Mouse (Mus musculus) liver, postnatal 0 days (tissue): ENCODE data around the gene Plxna2. TPM values are rescaled to one million over a fixed set of nuclear protein-coding genes. Genes with fewer than 3 reads are reported as not detected.

Source experiments
- ATAC-seq: fragments of 200-750 bp; cut with Nextera tagmentation; 2 replicates; pipeline ENCODE4 v1.8.0; 2017; ENCODE audit warnings: mild to moderate bottlenecking, moderate library complexity
- DNase-seq: peaks from one replicate; pipeline ENCODE4 v3.0.0-alpha.2; 2016
- H3K27ac ChIP-seq: fragments of 300-500 bp; sonication (generic); 2 replicates; pipeline ENCODE4 v1.5.1; 2014; ENCODE audit warnings: antibody characterized with exemption, moderate library complexity, mild to moderate bottlenecking, low read depth
- H3K27me3 ChIP-seq: fragments of 300-500 bp; sonication (generic); 2 replicates; pipeline ENCODE4 v1.6.1; 2014; ENCODE audit warnings: low read length, control low read depth, mixed read lengths; ENCODE audit not compliant: insufficient read depth
- H3K36me3 ChIP-seq: fragments of 300-500 bp; sonication (generic); replicated peaks from 2 replicates; pipeline ENCODE4 v1.6.1; 2014; ENCODE audit warnings: mild to moderate bottlenecking, control low read depth, low read length, moderate library complexity, mixed read lengths; ENCODE audit not compliant: insufficient read depth
- H3K4me1 ChIP-seq: fragments of 300-500 bp; sonication (generic); 2 replicates; pipeline ENCODE4 v1.6.1; 2014; ENCODE audit warnings: antibody characterized with exemption, mild to moderate bottlenecking, control low read depth; ENCODE audit not compliant: insufficient read depth
- H3K4me2 ChIP-seq: fragments of 300-500 bp; sonication (generic); 2 replicates; pipeline ENCODE4 v1.6.1; 2014; ENCODE audit warnings: low read depth, mild to moderate bottlenecking, low read length, moderate library complexity, mixed read lengths
- H3K4me3 ChIP-seq: fragments of 300-500 bp; sonication (generic); 2 replicates; pipeline ENCODE4 v1.5.1; 2014; ENCODE audit warnings: low read depth, low read length
- H3K9ac ChIP-seq: fragments of 300-500 bp; sonication (generic); replicated peaks from 2 replicates; pipeline ENCODE4 v1.6.1; 2014; ENCODE audit warnings: mild to moderate bottlenecking, moderate library complexity
- H3K9me3 ChIP-seq: fragments of 300-500 bp; sonication (generic); 2 replicates; pipeline ENCODE4 v1.6.1; 2016; ENCODE audit warnings: mild to moderate bottlenecking, control low read depth, low read length, mixed read lengths
- CTCF ChIP-seq: sonication (generic); IDR thresholded peaks from 2 replicates; pipeline ENCODE4 v1.5.1; 2016; ENCODE audit warnings: antibody characterized with exemption, low read depth
- EP300 ChIP-seq: IDR thresholded peaks from 2 replicates; pipeline ENCODE4 v1.6.1; 2016; ENCODE audit warnings: antibody characterized with exemption, low read depth, mild to moderate bottlenecking
- whole genome bisulfite sequencing: fragments of 180-500 bp; shearing (Covaris S2); extraction: QIAGEN DNeasy Blood & Tissue Kit; methylation state at CpG from one replicate; pipeline ENCODE4 v1.1.7; 2014; ENCODE audit not compliant: insufficient replicate concordance; 5-methylcytosine and 5-hydroxymethylcytosine counted together
- polyA plus RNA-seq: library from polyadenylated mRNA; unstranded; fragments of >200 nt; fragmentation: Nextera tagmentation; extraction: Ambion mirVana; gene quantifications from 2 replicates; pipeline ENCODE4 v1.2.1, GENCODE M21; 2015

The Plxna2 gene
- polyA plus RNA-seq, 1 experiment from 2014 or later = 2.3 TPM

DNA sequence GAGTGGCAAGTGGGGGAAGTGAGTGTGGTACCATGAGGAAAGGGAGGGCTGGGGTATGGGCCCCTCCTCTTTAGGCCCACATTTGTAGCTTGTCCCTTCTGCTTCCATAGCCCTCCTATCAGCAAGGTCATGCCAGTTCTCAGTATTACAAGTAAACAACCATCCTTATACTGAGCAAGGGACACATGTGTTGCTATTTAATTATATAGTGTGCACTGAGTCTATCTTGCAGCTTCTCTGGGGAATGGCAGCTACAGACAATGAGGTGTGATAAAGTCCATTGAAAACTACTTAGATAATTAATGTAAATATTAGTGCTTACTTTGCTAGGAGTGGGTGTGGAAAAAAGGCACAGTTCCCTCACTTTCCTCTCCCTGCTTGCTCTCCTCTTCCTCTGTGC lies 75.0 kb downstream of the Plxna2 start:
- Histone ChIP-seq H3K36me3 (no peaks in the 10 kb centered on the region), H3K27me3 (no peaks in the 10 kb centered on the region), H3K9ac (no peak overlapping the region), H3K27ac (no peak overlapping the region), H3K4me3 (no peak overlapping the region), H3K4me2 (no peak overlapping the region), H3K9me3 (no peaks in the 10 kb centered on the region), H3K4me1 (peaks cover 3% of the 10 kb centered on the region; the same call in 1 of the 2 replicates)
- DNase-seq (no peak), ATAC-seq (no peak)
- TF ChIP-seq EP300 (no peak), CTCF (no peak)

GRCm38 (mm10) chr1:194693488-194693887 lies 75.5 kb downstream of the Plxna2 start:
- Histone ChIP-seq H3K9me3 (no peaks in the 10 kb centered on the region), H3K4me1 (peaks cover 3% of the 10 kb centered on the region; the same call in 1 of the 2 replicates), H3K27ac (no peak overlapping the region), H3K4me2 (no peak overlapping the region), H3K36me3 (no peaks in the 10 kb centered on the region), H3K9ac (no peak overlapping the region), H3K27me3 (no peaks in the 10 kb centered on the region), H3K4me3 (no peak overlapping the region)
- TF ChIP-seq EP300 (no peak), CTCF (no peak)
- WGBS = 77% methylated on average over 2 of the region's 2 CpGs
- no peak for ATAC-seq
- no peak for DNase-seq

DNA sequence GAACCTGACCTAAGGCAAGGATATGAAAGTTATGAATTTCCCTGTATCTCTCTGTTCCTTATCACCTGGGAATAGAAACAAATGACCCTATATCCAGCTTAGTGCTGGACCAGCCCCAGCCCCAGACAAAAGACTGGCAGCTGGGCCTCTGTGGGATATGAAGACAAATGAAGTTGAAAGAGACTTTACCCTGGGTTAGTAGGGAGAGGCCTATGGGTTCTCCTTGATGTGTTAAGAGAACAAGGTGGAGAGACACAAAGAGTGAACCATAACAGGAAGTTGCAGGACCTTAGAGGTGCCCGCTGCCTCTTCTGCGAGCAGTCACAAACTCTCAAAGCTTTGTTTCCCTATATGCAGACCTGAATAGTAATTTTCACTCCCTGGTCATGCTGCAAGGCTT lies 76.8 kb downstream of the Plxna2 start:
- ATAC-seq = no peak
- DNase-seq = no peak
- Histone ChIP-seq H3K27ac (no peak overlapping the region), H3K9ac (no peak overlapping the region), H3K4me1 (peaks cover 3% of the 10 kb centered on the region; the same call in 1 of the 2 replicates), H3K4me3 (no peak overlapping the region), H3K36me3 (no peaks in the 10 kb centered on the region), H3K27me3 (no peaks in the 10 kb centered on the region), H3K9me3 (no peaks in the 10 kb centered on the region), H3K4me2 (no peak overlapping the region)
- 73% methylated on average over 2 of the region's 2 CpGs for WGBS
- no peak for TF ChIP-seq CTCF
- no peak for TF ChIP-seq EP300

DNA sequence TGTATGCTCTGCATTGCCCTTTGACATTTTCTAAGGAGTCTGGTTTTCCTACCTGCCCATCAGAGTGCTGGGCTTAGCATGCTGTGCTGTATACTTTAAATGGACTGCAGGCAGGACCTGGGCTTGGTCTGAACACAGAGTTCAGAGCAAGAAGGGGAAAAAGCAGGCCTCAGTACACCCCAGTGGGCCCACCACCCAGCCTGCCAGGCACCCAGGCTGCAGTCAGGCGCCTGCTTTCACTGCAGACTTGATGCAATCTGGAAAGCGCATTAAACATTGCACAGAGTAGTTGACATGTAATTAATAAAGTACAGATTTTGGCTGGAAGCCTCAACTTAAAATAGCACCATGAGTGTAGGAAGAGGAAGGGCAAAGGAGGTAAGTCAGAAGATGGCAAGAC lies 79.4 kb downstream of the Plxna2 start:
- no peaks in the 10 kb centered on the region for H3K27me3 ChIP-seq
- H3K4me3 ChIP-seq = no peak overlapping the region
- no peak overlapping the region for H3K9ac ChIP-seq
- DNase-seq = no peak
- WGBS = 62% methylated on average over 2 of the region's 2 CpGs
- TF ChIP-seq CTCF = no peak
- TF ChIP-seq EP300 = no peak
- H3K27ac ChIP-seq = no peak overlapping the region
- no peak overlapping the region for H3K4me2 ChIP-seq
- H3K36me3 ChIP-seq = no peaks in the 10 kb centered on the region
- H3K4me1 ChIP-seq = no peaks in the 10 kb centered on the region
- no peaks in the 10 kb centered on the region for H3K9me3 ChIP-seq
- ATAC-seq = no peak

GRCm38 (mm10) chr1:194699321-194699720 lies 81.3 kb downstream of the Plxna2 start:
- no peak for DNase-seq
- 86% methylated on average over 3 of the region's 3 CpGs for WGBS
- no peak overlapping the region for H3K9ac ChIP-seq

GRCm38 (mm10) chr1:194703235-194703634 lies 85.2 kb downstream of the Plxna2 start:
- H3K4me3 ChIP-seq = no peak overlapping the region
- no peaks in the 10 kb centered on the region for H3K27me3 ChIP-seq
- H3K36me3 ChIP-seq = no peaks in the 10 kb centered on the region
- TF ChIP-seq EP300 = no peak
- no peaks in the 10 kb centered on the region for H3K4me1 ChIP-seq
- H3K4me2 ChIP-seq = no peak overlapping the region
- DNase-seq (no peak), ATAC-seq (no peak)
- 73% methylated on average over 2 of the region's 2 CpGs for WGBS
- H3K9me3 ChIP-seq = no peaks in the 10 kb centered on the region
- no peak overlapping the region for H3K9ac ChIP-seq
- no peak overlapping the region for H3K27ac ChIP-seq

More at GRCm38 (mm10) chr1:194699321-194699720, 81.3 kb downstream of the Plxna2 start:
- no peaks in the 10 kb centered on the region for H3K9me3 ChIP-seq
- no peak overlapping the region for H3K4me3 ChIP-seq
- no peaks in the 10 kb centered on the region for H3K36me3 ChIP-seq
- H3K4me1 ChIP-seq = no peaks in the 10 kb centered on the region
- H3K27me3 ChIP-seq = no peaks in the 10 kb centered on the region
- no peak for ATAC-seq
- no peak for TF ChIP-seq EP300
- no peak for TF ChIP-seq CTCF
- H3K4me2 ChIP-seq = no peak overlapping the region
- H3K27ac ChIP-seq = no peak overlapping the region
